Mouse (Mus musculus) liver, adult 2 months (tissue): ENCODE measurements around the gene Apoc3.

Source experiments
- CTCF ChIP-seq: fragments of 200-500 bp; IDR thresholded peaks from 2 replicates; pipeline ENCODE4 v1.5.1; 2011; ENCODE audit warnings: low read depth, low read length, control low read depth
- POLR2A ChIP-seq: fragments of 200-500 bp; IDR thresholded peaks from 2 replicates; pipeline ENCODE4 v1.6.1; 2011; ENCODE audit warnings: low read length, control low read depth; ENCODE audit not compliant: insufficient read depth; ENCODE audit errors: extremely low read depth

- peak; percentile 72 for TF ChIP-seq CTCF
- no peak for TF ChIP-seq POLR2A
These were observed 11.4 kb upstream of the Apoc3 start for GRCm38 (mm10) chr9:46246752-46247324.
